Mouse (Mus musculus): Measurements from ENCODE around the gene Fam166b. TPM values are rescaled to one million over a fixed set of nuclear protein-coding genes. Genes with fewer than 3 reads are reported as not detected.

Fam166b gene
- total RNA-seq, 2 experiments from 2014 or later = 0.72 to 2.6 TPM

DNA sequence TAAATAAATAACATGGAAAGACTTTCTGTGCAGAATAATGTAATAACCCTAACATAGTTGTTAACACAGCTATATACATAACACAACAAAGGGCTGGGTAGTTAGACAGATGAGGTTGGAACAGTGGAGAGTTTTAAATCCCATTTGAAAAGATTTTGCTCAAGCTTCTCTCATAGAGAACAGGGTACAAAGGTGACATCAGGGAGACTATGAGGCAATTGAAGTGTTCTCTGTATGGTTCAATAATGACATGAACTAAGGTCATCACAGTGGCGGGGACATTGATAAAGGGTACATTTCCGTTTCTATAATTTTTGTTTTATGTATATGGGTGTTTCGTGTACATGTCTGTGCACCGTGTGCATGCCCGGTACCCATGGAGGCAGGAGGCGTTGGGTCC is 49.3 kb downstream of the Fam166b start:
- no peak for DNase-seq

Other genes starting within 250 kb of the Fam166b start
- under 1 TPM; 0.20 to 0.22 TPM for gene Atp8b5, start 162.0 kb downstream of the Fam166b start, total RNA-seq (2021)
- gene Rusc2, start 47.2 kb downstream of the Fam166b start, total RNA-seq (2021) = 100 to 1,000 TPM; 104 to 120 TPM
- gene Tesk1, start 12.8 kb upstream of the Fam166b start, total RNA-seq (2021) = 10 to 100 TPM; 76.2 to 76.3 TPM
- gene Cd72, start 25.5 kb upstream of the Fam166b start, total RNA-seq (2021) = not detected
- not detected for gene Sit1, start 54.6 kb upstream of the Fam166b start, total RNA-seq (2021)
- 10 to 100 TPM; 25.0 to 26.0 TPM for gene Ccdc107, start 63.8 kb upstream of the Fam166b start, total RNA-seq (2021)
- gene Arhgef39, start 70.6 kb upstream of the Fam166b start, total RNA-seq (2021) = under 1 TPM; 0.56 to 0.82 TPM
- under 1 TPM; 0.17 to 0.35 TPM for gene Car9, start 77.8 kb upstream of the Fam166b start, total RNA-seq (2021)
- 1 to 10 TPM; 4.8 to 6.9 TPM for gene Tpm2, start 94.6 kb upstream of the Fam166b start, total RNA-seq (2021)
- gene Creb3, start 133.2 kb upstream of the Fam166b start, total RNA-seq (2021) = 10 to 100 TPM; 72.6 to 73.2 TPM
- 10 to 100 TPM; 44.8 to 49.0 TPM for gene Tln1, start 133.6 kb upstream of the Fam166b start, total RNA-seq (2021)
- gene Rgp1, start 149.6 kb upstream of the Fam166b start, total RNA-seq (2021) = 10 to 100 TPM; 43.2 to 51.2 TPM
- 10 to 100 TPM; 58.8 to 59.6 TPM for gene Gba2, start 149.7 kb upstream of the Fam166b start, total RNA-seq (2021)
- not detected for gene Msmp, start 155.4 kb upstream of the Fam166b start, total RNA-seq (2021)
- gene Npr2, start 202.8 kb upstream of the Fam166b start, total RNA-seq (2021) = 10 to 100 TPM; 51.6 to 59.1 TPM
- gene Spag8, start 224.5 kb upstream of the Fam166b start, total RNA-seq (2021) = 1 to 10 TPM in 1 of 2 experiments, under 1 TPM in 1; 0.87 to 1.4 TPM
- 10 to 100 TPM; 29.6 to 33.2 TPM for gene Hint2, start 227.3 kb upstream of the Fam166b start, total RNA-seq (2021)
- gene Tmem8b, start 239.8 kb upstream of the Fam166b start, total RNA-seq (2021) = 10 to 100 TPM; 66.7 to 67.3 TPM
- gene Fam221b, start 240.0 kb upstream of the Fam166b start, total RNA-seq (2021) = 1 to 10 TPM; 1.3 to 1.5 TPM